Mouse (Mus musculus) left cerebral cortex, postnatal 36 days (tissue): Measurements from ENCODE around the gene Mad1l1. TPM values are rescaled to one million over a fixed set of nuclear protein-coding genes. Genes with fewer than 3 reads are reported as not detected.

Source experiments
- DNase-seq, 2 experiments: peaks; one replicate each; pipeline ENCODE4 v3.0.0; 2021 to 2022; ENCODE audit warnings: low spot score in 2 of 2, mixed read lengths in 1 of 2
- intact Hi-C: fragments of 180-260 bp; cut with DNase I; formaldehyde crosslinking; loops from one replicate; pipeline ENCODE4 v1.15.1; 2025
- total RNA-seq, 2 experiments: library from RNA; stranded (reverse); gene quantifications; 2 replicates each; pipeline ENCODE4 v1.2.3; 2021

Mad1l1 gene
- total RNA-seq, 2 experiments from 2014 or later = 16.7 to 19.5 TPM

GRCm38 (mm10) chr5:140267061-140267460 lies 54.3 kb downstream of the Mad1l1 start:
- intact Hi-C loops = no loop called here
- DNase-seq = no peak

- no peak for DNase-seq
- intact Hi-C loops = no loop called here
Observed at GRCm38 (mm10) chr5:140264825-140265575, 56.4 kb downstream of the Mad1l1 start.

GRCm38 (mm10) chr5:140263754-140264749 lies 57.3 kb downstream of the Mad1l1 start:
- no peak for DNase-seq
- intact Hi-C loops = no loop called here

- DNase-seq = no peak
- intact Hi-C loops = no loop called here
Observed at GRCm38 (mm10) chr5:140262401-140262800, 59.0 kb downstream of the Mad1l1 start.

- intact Hi-C loops = no loop called here
Observed at GRCm38 (mm10) chr5:140261313-140261712, 60.0 kb downstream of the Mad1l1 start.

GRCm38 (mm10) chr5:140258633-140259032 lies 62.7 kb downstream of the Mad1l1 start:
- intact Hi-C loops = no loop called here
- no peak for DNase-seq

More at GRCm38 (mm10) chr5:140261313-140261712, 60.0 kb downstream of the Mad1l1 start:
- DNase-seq = no peak

- intact Hi-C loops = no loop called here
- DNase-seq = no peak
Observed at GRCm38 (mm10) chr5:140258035-140258434, 63.3 kb downstream of the Mad1l1 start.

GRCm38 (mm10) chr5:140257439-140257838 lies 63.9 kb downstream of the Mad1l1 start:
- intact Hi-C loops = no loop called here
- no peak for DNase-seq

- DNase-seq = no peak
- intact Hi-C loops = no loop called here
Observed at GRCm38 (mm10) chr5:140256685-140257084, 64.7 kb downstream of the Mad1l1 start.

- no peak for DNase-seq
- intact Hi-C loops = no loop called here
Observed at GRCm38 (mm10) chr5:140255265-140255664, 66.1 kb downstream of the Mad1l1 start.

GRCm38 (mm10) chr5:140254656-140255055 lies 66.7 kb downstream of the Mad1l1 start:
- intact Hi-C loops = no loop called here
- no peak for DNase-seq

GRCm38 (mm10) chr5:140251989-140252388 lies 69.4 kb downstream of the Mad1l1 start:
- intact Hi-C loops = no loop called here

GRCm38 (mm10) chr5:140250370-140250769 lies 71.0 kb downstream of the Mad1l1 start:
- intact Hi-C loops = no loop called here
- DNase-seq = peak; percentile 29 to 39

More at GRCm38 (mm10) chr5:140251989-140252388, 69.4 kb downstream of the Mad1l1 start:
- DNase-seq = peak in 1 of 2 experiments; percentile 29

GRCm38 (mm10) chr5:140249359-140250062 lies 71.8 kb downstream of the Mad1l1 start:
- DNase-seq = peak in 1 of 2 experiments; percentile 35
- intact Hi-C loops = no loop called here

- DNase-seq = no peak
- intact Hi-C loops = no loop called here
Observed at GRCm38 (mm10) chr5:140248101-140248500, 73.3 kb downstream of the Mad1l1 start.

- intact Hi-C loops = no loop called here
- DNase-seq = no peak
Observed at GRCm38 (mm10) chr5:140240235-140240634, 81.1 kb downstream of the Mad1l1 start.

GRCm38 (mm10) chr5:140238880-140239279 lies 82.5 kb downstream of the Mad1l1 start:
- intact Hi-C loops = no loop called here

GRCm38 (mm10) chr5:140230818-140231217 lies 90.5 kb downstream of the Mad1l1 start:
- DNase-seq = no peak
- intact Hi-C loops = no loop called here

More at GRCm38 (mm10) chr5:140238880-140239279, 82.5 kb downstream of the Mad1l1 start:
- DNase-seq = no peak

GRCm38 (mm10) chr5:140228306-140228705 lies 93.0 kb downstream of the Mad1l1 start:
- no peak for DNase-seq
- intact Hi-C loops = no loop called here

GRCm38 (mm10) chr5:140226871-140227270 lies 94.5 kb downstream of the Mad1l1 start:
- intact Hi-C loops = no loop called here
- DNase-seq = no peak
